Mouse (Mus musculus) brain, embryonic 14.5 days (tissue): ENCODE measurements around the gene Stat4. TPM values are rescaled to one million over a fixed set of nuclear protein-coding genes. Genes with fewer than 3 reads are reported as not detected.

Source experiments
- DNase-seq: peaks from one replicate; pipeline ENCODE4 v3.0.0-alpha.2; 2011; ENCODE audit warnings: low read depth
- CTCF ChIP-seq: fragments of 200-500 bp; IDR thresholded peaks from 2 replicates; pipeline ENCODE4 v1.5.1; 2012; ENCODE audit warnings: inconsistent platforms, mild to moderate bottlenecking, moderate library complexity, borderline replicate concordance; ENCODE audit not compliant: insufficient read depth, insufficient read length; ENCODE audit errors: extremely low read depth
- POLR2A ChIP-seq: fragments of 200-500 bp; IDR thresholded peaks from 2 replicates; pipeline ENCODE4 v1.6.1; 2012; ENCODE audit warnings: mild to moderate bottlenecking, inconsistent platforms, borderline replicate concordance; ENCODE audit not compliant: poor library complexity, insufficient read depth, insufficient read length, severe bottlenecking; ENCODE audit errors: extremely low read depth
- polyA plus RNA-seq: library from polyadenylated mRNA; depleted of rRNA; stranded (reverse); fragments of >200 nt; gene quantifications from 2 replicates; pipeline ENCODE4 v1.2.3, GENCODE M21; 2012

Gene Stat4
- polyA plus RNA-seq, 1 experiment: 0.38 TPM

DNA sequence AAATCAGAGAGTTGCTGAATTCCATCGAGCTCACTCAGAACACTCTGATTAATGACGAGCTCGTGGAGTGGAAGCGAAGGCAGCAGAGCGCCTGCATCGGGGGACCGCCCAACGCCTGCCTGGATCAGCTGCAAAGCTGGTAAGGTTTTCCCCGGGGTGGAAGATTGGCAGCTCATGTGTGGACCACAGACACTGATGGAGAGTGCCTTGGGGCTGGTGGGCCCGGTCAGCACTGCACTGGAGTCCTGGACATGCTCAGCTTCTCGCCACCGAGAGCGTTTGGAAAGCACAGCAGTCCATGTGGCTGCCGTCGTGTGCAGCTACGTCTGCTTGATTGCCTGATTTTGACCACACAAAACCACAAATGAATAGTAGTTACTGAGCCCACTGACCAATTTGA, 150.3 kb downstream of the Stat4 start:
- no peak for TF ChIP-seq CTCF
- TF ChIP-seq POLR2A: no peak
- no peak for DNase-seq

DNA sequence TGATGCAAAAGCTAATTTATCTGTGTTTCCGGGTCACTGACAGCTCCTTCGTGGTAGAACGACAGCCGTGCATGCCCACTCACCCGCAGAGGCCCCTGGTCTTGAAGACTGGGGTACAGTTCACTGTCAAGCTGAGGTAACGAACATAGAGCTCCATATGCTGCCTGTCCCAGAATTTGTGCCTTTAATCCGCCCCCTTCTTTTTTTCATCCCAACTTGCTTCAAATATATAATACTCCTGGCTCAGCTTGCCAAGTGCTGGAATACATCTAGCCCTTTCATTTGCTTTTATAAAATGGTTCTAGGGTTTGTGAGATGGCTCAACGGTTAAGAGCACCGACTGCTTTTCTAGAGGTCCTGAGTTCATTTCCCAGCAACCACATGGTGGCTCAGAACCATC, 153.6 kb downstream of the Stat4 start:
- no peak for DNase-seq
- no peak for TF ChIP-seq CTCF
- TF ChIP-seq POLR2A: no peak

GRCm38 (mm10) chr1:52141482-52141881, 154.5 kb downstream of the Stat4 start:
- TF ChIP-seq POLR2A: no peak
- no peak for TF ChIP-seq CTCF
- no peak for DNase-seq

- TF ChIP-seq POLR2A (no peak), CTCF (no peak)
- no peak for DNase-seq
Observed at GRCm38 (mm10) chr1:52142117-52142516, 155.2 kb downstream of the Stat4 start.

GRCm38 (mm10) chr1:52143191-52143590, 156.2 kb downstream of the Stat4 start:
- DNase-seq: no peak
- TF ChIP-seq POLR2A (no peak), CTCF (no peak)

GRCm38 (mm10) chr1:52143596-52144156, 156.7 kb downstream of the Stat4 start:
- DNase-seq: no peak
- no peak for TF ChIP-seq POLR2A
- no peak for TF ChIP-seq CTCF

GRCm38 (mm10) chr1:52144907-52145306, 158.0 kb downstream of the Stat4 start:
- TF ChIP-seq POLR2A (no peak), CTCF (no peak)
- DNase-seq: no peak

DNA sequence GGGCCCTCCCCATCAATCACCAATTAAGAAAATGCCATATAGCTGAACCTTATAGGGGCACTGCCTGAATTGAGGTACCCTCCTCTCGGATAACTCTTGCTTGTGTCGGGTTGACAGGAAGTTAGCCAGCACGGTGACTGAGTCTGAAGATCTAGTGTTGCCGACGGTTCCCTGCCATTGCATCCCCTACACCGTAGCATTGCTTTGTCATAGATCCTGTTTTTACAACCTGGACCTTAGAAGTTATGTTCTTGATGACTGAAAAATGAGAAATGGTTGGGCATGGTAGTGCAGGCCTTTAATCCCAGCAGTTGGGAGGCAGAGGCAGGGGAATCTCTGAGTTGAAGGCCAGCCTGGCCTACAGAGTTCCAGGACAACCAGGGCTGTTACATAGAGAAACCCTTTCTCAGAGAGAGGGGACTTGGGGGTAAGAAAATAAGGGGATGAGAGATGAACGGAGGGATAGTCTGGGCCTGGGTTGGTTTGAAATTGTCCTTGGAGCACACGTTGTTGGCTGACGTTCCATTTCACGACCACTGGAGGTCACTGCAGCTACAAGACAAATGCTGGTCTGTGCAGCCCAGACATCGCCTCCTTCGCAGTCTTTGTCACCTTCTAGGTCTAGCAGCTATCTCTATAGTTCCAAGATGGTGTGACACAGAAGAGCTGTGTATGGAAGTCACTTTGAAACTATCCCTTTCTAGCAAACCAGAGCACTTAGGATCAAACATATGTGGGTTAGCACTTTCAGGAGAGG, 159.4 kb downstream of the Stat4 start:
- no peak for TF ChIP-seq POLR2A
- TF ChIP-seq CTCF: peak; percentile 90
- peak; percentile 91 for DNase-seq

GRCm38 (mm10) chr1:52147431-52147830, 160.5 kb downstream of the Stat4 start:
- TF ChIP-seq CTCF: no peak
- no peak for TF ChIP-seq POLR2A
- DNase-seq: no peak

- no peak for DNase-seq
Observed at GRCm38 (mm10) chr1:52148178-52148577, 161.2 kb downstream of the Stat4 start.

DNA sequence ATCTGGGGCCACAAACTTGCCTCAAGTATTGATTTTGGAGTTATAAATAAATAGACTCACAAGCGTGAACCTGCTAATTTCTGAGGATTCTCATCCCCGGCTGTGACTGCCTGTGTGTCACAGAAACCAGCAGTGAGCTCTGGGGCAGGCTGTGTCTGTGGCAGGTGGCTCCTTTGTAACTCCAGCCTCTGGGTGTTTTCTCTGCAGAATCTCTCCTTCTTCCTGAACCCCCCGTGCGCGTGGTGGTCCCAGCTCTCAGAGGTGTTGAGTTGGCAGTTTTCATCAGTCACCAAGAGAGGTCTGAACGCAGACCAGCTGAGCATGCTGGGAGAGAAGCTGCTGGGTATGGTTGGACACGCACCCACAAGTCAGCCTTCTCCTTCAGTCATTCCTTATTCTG, 161.7 kb downstream of the Stat4 start:
- TF ChIP-seq POLR2A (no peak), CTCF (no peak)
- DNase-seq: no peak

More at GRCm38 (mm10) chr1:52148178-52148577, 161.2 kb downstream of the Stat4 start:
- no peak for TF ChIP-seq CTCF
- no peak for TF ChIP-seq POLR2A

DNA sequence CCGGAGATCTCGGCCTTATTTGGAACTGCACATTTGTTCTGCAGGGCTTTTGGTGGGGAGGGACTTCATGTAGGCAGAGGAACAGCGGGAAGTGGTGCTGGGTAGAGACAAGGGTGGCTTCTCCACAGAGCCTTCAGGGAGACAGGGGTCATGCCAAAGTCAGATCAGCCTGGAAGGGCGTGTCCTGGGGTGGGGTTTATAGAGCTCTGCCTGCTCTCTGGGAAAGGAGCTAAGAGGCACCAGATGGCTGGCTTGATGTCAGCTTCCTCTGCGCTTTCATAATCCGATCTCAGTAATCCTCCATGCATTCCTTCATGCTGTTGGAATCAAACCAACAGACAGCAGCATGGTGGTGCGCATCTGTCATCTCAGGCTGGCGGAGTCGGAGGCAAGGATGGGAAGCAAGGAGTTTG, 163.0 kb downstream of the Stat4 start:
- DNase-seq: peak; percentile 90
- TF ChIP-seq POLR2A (no peak), CTCF (no peak)
